Mouse (Mus musculus) naive thymus-derived CD4-positive, alpha-beta T cell, adult 2 months (primary cell): Measurements from ENCODE around the gene Nol4l.
"Not testable (repeated sequence)": the region's sequence is repeated elsewhere in the genome, so short reads cannot be mapped to it uniquely, and the experiment has no call there.

Experiments
- DNase-seq: peaks from one replicate; pipeline ENCODE4 v3.0.0-alpha.2; 2011; ENCODE audit warnings: low read depth

Nol4l gene

DNA sequence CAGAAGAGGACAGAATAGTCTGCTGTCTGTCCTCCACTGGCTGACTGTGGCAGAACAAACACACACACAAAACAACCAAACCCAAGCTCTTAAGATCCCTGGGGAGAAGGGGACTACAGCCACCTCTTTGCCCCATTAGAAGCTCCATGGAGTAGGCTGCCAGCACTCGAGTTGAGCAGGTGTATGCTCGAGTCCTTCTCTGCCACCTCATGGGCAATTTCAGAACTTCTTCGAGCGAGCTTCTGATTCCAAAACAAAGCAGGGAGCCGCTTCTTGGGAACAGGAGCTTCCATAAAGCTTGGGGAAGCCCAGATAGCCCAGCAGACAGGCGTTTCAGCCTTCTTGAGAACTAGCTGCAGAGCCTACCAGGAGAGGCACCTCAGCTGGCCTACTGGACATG lies 117.2 kb downstream of the Nol4l start:
- no peak for DNase-seq

DNA sequence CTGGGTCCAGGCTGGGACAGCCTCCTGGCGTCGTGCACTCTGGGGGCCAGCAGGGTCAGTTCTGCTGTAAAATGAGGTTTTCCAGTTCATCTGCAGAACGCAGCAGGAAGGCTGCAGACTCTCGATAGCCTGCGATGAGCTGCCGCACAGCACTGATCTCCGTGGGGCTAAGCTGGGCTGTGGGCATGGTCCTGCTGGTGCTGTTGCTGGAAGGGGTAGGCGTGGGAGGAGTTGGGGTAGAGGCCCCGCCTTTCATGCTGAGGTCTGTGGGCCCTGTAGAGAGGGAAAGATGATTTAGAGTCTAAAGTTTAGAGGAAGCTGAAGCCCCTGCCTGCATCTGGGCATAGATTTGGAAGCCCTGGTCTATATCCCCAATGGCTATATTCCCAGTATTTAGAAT lies 118.2 kb downstream of the Nol4l start:
- no peak for DNase-seq

DNA sequence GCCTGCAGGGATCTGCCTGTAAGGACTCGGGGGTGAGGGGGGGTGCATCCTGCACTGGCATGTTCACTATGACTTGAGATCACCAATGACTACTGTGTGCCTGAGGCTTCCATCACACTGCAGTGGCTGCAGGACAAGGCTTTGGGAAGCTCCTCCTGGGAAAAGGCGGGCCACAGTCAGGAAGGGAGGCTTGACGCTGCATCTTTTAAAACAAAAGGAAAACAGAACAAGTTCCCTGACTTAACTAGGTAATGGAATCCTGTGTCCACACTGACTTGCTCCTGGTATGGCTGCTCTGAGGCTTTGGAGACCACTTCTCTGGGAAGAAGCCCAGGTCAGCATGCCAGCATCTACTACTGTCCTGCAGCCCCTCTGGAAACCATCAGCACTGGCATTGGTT lies 120.8 kb downstream of the Nol4l start:
- DNase-seq: no peak

DNA sequence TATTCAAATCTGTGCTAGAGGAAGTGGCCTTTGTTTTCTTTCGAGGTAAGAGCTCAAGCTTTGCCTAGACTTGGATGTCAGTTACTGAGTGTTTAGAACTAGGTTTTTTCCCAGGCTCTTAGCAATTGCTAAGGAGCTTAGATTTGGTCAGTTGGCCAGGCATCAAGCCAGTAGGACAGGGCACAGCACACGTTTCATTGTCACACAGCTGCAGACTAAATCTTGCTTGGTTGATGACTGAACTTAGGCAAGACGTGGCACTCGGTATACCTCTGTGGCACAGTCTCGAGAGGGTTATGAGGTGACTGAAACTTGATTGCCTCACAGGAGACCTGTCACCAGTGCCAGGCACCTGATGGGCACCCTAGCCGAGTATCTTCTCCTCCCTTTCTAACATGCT lies 122.9 kb downstream of the Nol4l start:
- no peak for DNase-seq

DNA sequence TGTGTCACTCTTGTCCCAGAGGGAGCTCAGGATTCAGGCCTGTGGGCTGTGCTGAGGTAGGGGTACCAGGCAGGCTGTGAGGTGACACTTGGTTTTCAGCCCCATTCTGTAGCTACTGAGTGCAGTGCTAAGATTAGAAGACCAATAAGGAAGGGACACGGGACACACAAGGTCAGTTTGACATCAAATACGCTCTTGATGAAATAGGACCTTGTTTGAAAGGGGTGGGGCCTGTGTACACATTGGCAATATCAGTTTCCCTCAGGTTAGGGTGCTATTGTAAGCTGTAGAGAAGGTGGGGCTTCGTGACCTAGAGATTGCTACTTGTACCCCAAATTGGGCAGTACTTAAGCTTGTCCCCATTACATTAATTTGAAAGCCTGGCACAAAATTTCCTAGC lies 124.9 kb downstream of the Nol4l start:
- DNase-seq: no peak

DNA sequence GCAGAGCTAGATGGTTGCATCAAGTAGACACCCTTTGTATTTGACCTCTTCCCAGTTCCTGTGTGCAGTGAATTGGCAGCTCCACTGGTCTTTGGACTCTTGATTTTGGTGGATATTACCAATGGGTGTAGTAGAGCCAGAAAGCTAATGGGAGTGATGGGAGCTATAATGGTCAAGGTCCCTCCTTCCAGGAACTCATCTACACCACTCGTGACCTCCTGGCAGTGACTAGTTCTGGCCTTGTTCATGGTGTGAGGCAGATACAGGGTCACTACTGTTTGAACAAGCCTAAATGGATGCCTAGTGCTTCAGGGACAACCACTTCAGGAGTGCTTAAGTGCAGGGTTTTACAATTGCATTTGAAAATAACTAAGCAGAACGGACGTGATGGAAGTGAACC lies 125.7 kb downstream of the Nol4l start:
- no peak for DNase-seq

DNA sequence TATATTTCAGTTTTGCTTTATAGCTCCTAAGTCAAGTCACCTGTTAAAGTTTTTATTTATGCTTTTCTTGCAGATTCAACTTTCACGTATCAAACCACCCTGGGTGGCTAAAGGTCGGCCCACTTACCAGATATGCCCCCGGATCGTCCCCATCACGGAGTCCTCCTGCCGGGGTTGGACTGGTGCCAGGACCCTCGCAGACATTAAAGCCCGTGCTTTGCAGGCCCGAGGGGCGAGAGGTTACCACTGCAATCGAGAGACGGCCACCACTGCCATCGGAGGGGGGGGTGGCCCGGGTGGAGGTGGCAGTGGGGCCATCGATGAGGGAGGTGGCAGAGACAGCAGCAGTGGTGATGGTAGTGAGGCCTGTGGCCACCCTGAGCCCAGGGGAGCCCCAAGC lies 130.6 kb downstream of the Nol4l start:
- no peak for DNase-seq

DNA sequence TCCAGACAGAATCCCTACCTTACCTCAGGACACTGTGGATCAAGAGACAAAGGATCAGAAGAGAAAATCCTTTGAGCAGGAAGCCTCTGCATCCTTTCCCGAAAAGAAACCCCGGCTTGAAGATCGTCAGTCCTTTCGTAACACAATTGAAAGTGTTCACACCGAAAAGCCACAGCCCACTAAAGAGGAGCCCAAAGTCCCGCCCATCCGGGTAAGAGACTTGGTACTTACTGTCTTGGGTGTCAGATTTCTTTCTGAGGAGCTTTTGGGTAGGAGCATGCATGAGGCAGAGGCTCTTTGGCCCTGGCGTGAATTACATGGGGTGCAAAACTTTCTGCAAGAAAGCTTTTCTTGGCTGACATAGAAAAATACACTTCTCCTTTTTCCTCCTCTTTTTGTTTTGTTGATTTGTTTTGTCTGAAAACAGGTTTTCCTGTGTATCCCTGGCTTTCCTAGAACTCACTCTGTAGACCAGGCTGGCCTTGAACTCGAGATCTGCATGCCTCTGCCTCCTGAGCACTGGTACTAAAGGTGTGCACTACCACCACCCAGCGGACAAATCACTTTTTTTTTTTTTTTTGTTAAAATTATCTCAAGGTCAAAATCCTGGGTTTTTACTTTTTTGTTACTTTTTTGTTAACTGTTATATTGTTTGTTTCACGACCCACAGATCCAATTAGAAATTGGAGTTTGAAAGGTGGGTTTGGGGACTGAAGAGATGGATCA lies 131.8 kb downstream of the Nol4l start:
- no peak for DNase-seq

DNA sequence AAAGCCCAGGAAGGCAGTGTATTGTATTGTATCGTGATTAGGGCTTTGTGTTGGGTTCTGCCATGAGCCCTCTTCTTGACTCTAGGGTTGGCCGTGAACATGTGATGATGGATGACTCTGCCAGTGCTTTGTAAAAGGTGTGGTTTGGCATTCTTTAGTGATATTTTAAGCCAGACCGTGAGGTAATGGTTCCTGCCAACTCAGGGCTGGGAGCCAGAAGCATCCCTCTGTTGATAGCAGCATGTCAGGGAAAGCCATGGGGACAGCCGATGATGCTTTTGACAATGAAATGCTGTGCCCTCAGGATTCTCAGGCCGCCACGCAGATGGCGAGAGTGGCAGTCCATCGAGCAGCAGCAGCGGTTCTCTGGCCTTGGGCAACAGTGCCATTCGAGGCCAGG lies 136.7 kb downstream of the Nol4l start:
- DNase-seq: no peak

DNA sequence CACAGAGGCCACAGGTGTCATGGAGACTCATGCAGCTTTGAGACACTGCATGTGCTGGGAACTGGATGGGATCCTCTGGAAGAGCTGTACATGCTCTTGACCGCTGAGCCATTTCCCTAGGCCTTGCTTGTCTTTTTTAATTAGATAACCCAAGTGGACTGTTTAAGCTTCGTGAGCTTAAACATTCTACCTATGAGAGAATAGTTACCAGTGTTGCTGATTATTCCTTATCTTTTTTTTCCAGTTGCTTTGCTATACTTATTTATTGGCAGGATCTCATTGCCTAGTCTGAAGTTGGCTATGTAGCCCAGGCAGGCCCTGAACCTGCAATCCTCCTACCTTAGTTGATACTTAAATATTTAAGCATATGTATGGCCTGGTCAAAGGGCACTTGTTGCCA lies 139.9 kb downstream of the Nol4l start:
- no peak for DNase-seq

DNA sequence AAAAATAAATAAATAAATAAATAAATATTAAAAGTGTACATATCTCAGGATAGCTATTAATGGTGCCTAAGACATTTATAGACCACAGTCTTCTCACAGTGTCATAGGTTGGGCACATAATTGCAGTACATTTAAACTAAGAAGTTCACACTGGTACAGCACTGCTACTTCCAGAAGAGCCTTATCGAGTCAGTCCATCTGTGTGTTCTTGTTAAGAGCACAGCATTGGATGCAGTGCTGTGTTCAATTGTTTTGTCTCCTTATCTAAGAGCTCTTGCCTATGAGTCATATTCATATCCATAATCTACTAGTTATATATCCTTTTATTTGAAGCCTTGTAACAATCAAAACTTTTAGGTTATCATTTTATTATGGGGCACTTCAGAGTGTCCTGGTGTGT lies 149.3 kb downstream of the Nol4l start:
- DNase-seq: no peak

DNA sequence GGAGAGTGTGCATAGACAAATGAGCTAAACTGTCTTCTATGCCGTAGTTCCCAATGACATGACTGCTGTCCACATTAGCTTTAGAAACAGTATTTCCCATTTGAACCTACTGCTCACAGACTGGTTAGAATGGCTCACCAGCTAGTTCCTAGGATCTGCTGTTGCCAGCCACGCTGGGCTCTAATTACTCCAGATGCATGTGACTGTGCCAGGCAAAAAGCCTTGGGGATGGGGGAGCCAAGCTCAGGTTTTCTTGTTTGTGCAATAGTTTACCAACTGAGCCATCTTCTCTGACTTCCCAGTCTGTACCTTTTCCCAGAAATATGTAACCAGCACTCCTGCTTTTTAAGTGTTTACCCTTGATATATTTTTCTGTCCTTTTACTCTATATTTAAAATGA lies 154.4 kb downstream of the Nol4l start:
- no peak for DNase-seq

DNA sequence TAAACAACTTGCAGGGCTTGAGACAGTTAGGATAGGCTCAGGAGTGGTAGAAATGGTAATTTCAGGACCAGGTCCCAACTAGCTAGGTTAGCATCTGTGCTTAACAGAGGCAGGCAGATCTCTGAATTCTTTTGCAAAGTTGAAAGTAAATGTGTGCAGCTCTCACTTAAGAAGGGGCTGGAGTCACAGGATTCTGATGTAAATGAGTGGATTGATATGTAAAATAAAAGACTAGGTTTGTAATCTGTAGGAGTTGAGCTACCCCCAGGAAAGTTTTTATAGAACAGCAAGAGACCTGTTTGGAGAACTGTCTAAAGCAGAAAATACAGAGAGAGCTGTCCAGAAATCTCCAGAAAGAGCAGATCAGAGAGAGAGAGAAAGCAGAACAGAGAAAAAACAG lies 158.9 kb downstream of the Nol4l start:
- no peak for DNase-seq

DNA sequence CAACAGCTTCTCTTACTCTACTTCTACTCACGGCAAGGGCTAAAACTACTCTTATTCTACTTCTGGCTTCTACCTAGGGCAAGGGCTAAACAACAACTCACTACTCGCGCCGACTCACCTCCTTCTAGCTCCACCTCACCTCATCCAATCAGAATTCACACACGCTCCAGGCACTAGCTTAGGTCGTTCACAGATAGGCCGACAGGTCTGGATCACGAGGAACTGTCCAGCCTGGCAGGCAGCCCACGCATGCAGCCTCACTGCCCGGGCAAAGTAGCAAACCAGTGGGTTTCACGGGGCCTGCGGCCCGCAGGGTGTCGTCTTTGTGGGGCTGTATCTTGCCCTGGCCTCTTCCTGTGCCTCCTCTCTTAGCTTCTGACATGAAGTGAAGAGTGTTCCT lies 165.2 kb downstream of the Nol4l start:
- not testable (repeated sequence) for DNase-seq

DNA sequence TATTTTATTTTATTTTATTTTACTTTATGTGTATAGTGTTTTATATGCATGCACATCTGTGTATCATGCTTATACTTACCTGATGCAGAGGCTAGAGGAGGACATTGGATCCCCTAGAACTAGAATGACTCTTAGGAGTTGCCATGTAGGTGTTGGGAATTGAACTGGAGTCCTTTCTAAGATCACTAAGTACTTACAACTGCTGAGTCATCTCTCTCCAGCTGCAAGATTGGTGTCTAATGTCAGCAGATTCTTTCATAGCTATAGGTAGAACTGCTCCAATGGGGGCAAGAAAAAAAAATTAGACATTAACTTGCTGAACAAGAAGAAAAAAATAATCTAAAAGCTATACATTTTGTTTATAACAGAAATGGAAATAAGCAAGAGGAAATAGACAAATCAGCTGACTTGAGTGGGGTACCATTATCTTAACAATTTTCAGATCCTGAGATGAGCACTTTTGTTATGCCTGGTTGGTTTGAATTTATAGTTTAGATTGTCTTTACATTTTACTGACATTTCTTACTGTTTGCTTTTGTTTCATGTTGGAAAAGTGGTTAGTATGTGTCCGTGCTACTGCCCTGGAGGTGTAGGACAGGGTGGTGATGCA lies 168.6 kb downstream of the Nol4l start:
- no peak for DNase-seq
